Mouse (Mus musculus) CH12.LX (cell line): Measurements from ENCODE around the gene Mgll. TPM values are rescaled to one million over a fixed set of nuclear protein-coding genes. Genes with fewer than 3 reads are reported as not detected.

Experiments used
- DNase-seq: peaks from one replicate; pipeline ENCODE4 v3.0.0-alpha.2; 2013; ENCODE audit errors: extremely low read depth
- H3K27ac ChIP-seq: 2 replicates; pipeline ENCODE4 v1.5.1; 2012; ENCODE audit warnings: low read depth, mild to moderate bottlenecking, control low read depth, moderate library complexity; ENCODE audit not compliant: insufficient read depth
- H3K27me3 ChIP-seq: replicated peaks from 2 replicates; pipeline ENCODE3; 2012; ENCODE audit warnings: inconsistent platforms
- H3K36me3 ChIP-seq, 2 experiments: replicated peaks in 1 of 2; 2 replicates each; pipeline versions ENCODE3 to v1.6.1; 2012; ENCODE audit warnings: inconsistent platforms in 1 of 2, low read length in 1 of 2, mild to moderate bottlenecking in 1 of 2, mixed read lengths in 1 of 2, moderate library complexity in 1 of 2; ENCODE audit not compliant: control insufficient read depth in 1 of 2, insufficient read depth in 1 of 2
- H3K4me1 ChIP-seq, 2 experiments: 2 replicates each; pipeline ENCODE4 v1.6.1; 2012; ENCODE audit warnings: inconsistent platforms in 1 of 2, moderate library complexity in 1 of 2; ENCODE audit not compliant: insufficient read depth in 2 of 2, control insufficient read depth in 1 of 2
- H3K4me2 ChIP-seq: 2 replicates; pipeline ENCODE4 v1.6.1; 2012; ENCODE audit warnings: low read depth, mild to moderate bottlenecking, control low read depth; ENCODE audit not compliant: poor library complexity, insufficient read depth, severe bottlenecking
- H3K4me3 ChIP-seq, 3 experiments: fragments of 150-350 bp in 1 of 3; sonication (generic) in 1 of 3; replicated peaks in 1 of 3; 2 replicates each; pipeline versions ENCODE3 to v1.5.1; 2011 to 2012; ENCODE audit warnings: low read depth in 2 of 3, low read length in 2 of 3, mild to moderate bottlenecking in 2 of 3, moderate library complexity in 2 of 3, control low read depth in 1 of 3, improper control_type of control experiment in 1 of 3, inconsistent platforms in 1 of 3, mixed read lengths in 1 of 3; ENCODE audit not compliant: poor library complexity in 1 of 3
- H3K79me2 ChIP-seq: replicated peaks from 2 replicates; pipeline ENCODE4 v1.6.1; 2012; ENCODE audit warnings: mild to moderate bottlenecking, moderate library complexity; ENCODE audit not compliant: control insufficient read depth, poor library complexity, insufficient read depth, severe bottlenecking; ENCODE audit errors: extremely low read depth
- H3K9ac ChIP-seq: 2 replicates; pipeline ENCODE4 v1.6.1; 2012; ENCODE audit warnings: low read depth, mild to moderate bottlenecking, control low read depth, moderate library complexity; ENCODE audit not compliant: insufficient read depth
- H3K9me3 ChIP-seq: replicated peaks from 2 replicates; pipeline ENCODE3; 2012; ENCODE audit warnings: low read length, inconsistent platforms, mixed read lengths
- BHLHE40 ChIP-seq: IDR thresholded peaks from 2 replicates; pipeline ENCODE4 v1.6.1; 2011; ENCODE audit warnings: mild to moderate bottlenecking, low read depth, low read length, improper control_type of control experiment
- CHD1 ChIP-seq: IDR thresholded peaks from 2 replicates; pipeline ENCODE4 v1.6.1; 2012; ENCODE audit warnings: low read depth, low read length, improper control_type of control experiment, inconsistent platforms
- CTCF ChIP-seq, 2 experiments: IDR thresholded peaks in 1 of 2; conservative IDR thresholded peaks in 1 of 2; 2 replicates each; pipeline ENCODE4 v1.5.1; 2011 to 2012; ENCODE audit warnings: low read depth in 2 of 2, low read length in 2 of 2, improper control_type of control experiment in 1 of 2, inconsistent platforms in 1 of 2, mild to moderate bottlenecking in 1 of 2, moderate library complexity in 1 of 2
- E2F4 ChIP-seq: IDR thresholded peaks from 2 replicates; pipeline ENCODE4 v1.6.1; 2011; ENCODE audit warnings: low read depth, low read length, improper control_type of control experiment; ENCODE audit not compliant: insufficient replicate concordance
- ELF1 ChIP-seq: IDR thresholded peaks from 2 replicates; pipeline ENCODE4 v1.6.1; 2014; ENCODE audit warnings: low read depth, mild to moderate bottlenecking, inconsistent platforms, low read length, improper control_type of control experiment
- EP300 ChIP-seq: IDR thresholded peaks from 2 replicates; pipeline ENCODE4 v1.6.1; 2011; ENCODE audit warnings: low read length, improper control_type of control experiment
- GABPA ChIP-seq: IDR thresholded peaks from 2 replicates; pipeline ENCODE4 v1.6.1; 2012; ENCODE audit warnings: low read depth, low read length, improper control_type of control experiment, inconsistent platforms; ENCODE audit not compliant: insufficient replicate concordance
- HCFC1 ChIP-seq: IDR thresholded peaks from 2 replicates; pipeline ENCODE4 v1.6.1; 2012; ENCODE audit warnings: low read depth, mild to moderate bottlenecking, inconsistent platforms, low read length, improper control_type of control experiment
- KAT2A ChIP-seq: IDR thresholded peaks from 2 replicates; pipeline ENCODE4 v1.6.1; 2012; ENCODE audit warnings: low read length, improper control_type of control experiment, inconsistent platforms; ENCODE audit not compliant: insufficient replicate concordance
- MAFK ChIP-seq: IDR thresholded peaks from 2 replicates; pipeline ENCODE4 v1.6.1; 2011; ENCODE audit warnings: low read length, improper control_type of control experiment; ENCODE audit not compliant: insufficient replicate concordance
- MAX ChIP-seq: IDR thresholded peaks from 2 replicates; pipeline ENCODE4 v1.6.1; 2011; ENCODE audit warnings: low read length, improper control_type of control experiment
- MAZ ChIP-seq: IDR thresholded peaks from 2 replicates; pipeline ENCODE4 v1.6.1; 2012; ENCODE audit warnings: low read depth, mild to moderate bottlenecking, inconsistent platforms, low read length, improper control_type of control experiment, moderate library complexity
- MEF2A ChIP-seq: IDR thresholded peaks from 2 replicates; pipeline ENCODE4 v1.6.1; 2014; ENCODE audit warnings: low read depth, mild to moderate bottlenecking, inconsistent platforms, low read length, improper control_type of control experiment, borderline replicate concordance
- MXI1 ChIP-seq: IDR thresholded peaks from 2 replicates; pipeline ENCODE4 v1.6.1; 2011; ENCODE audit warnings: mild to moderate bottlenecking, low read depth, low read length, improper control_type of control experiment
- MYC ChIP-seq: IDR thresholded peaks from 2 replicates; pipeline ENCODE4 v1.6.1; 2011; ENCODE audit warnings: low read depth, mild to moderate bottlenecking, improper control_type of control experiment, low read length
- NRF1 ChIP-seq: IDR thresholded peaks from 2 replicates; pipeline ENCODE4 v1.6.1; 2014; ENCODE audit warnings: low read depth, mild to moderate bottlenecking, inconsistent platforms, low read length, improper control_type of control experiment, moderate library complexity
- PAX5 ChIP-seq: IDR thresholded peaks from 2 replicates; pipeline ENCODE4 v1.6.1; 2012; ENCODE audit warnings: low read length, inconsistent platforms, mixed read lengths
- POLR2A ChIP-seq: IDR thresholded peaks from 2 replicates; pipeline ENCODE4 v1.6.1; 2011; ENCODE audit warnings: low read depth, mild to moderate bottlenecking, improper control_type of control experiment, low read length
- POLR2AphosphoS2 ChIP-seq: IDR thresholded peaks from 2 replicates; pipeline ENCODE4 v1.6.1; 2011; ENCODE audit warnings: low read depth, low read length, improper control_type of control experiment
- RAD21 ChIP-seq: IDR thresholded peaks from 2 replicates; pipeline ENCODE4 v1.6.1; 2011; ENCODE audit warnings: low read depth, mild to moderate bottlenecking, low read length, improper control_type of control experiment, moderate library complexity
- RCOR1 ChIP-seq: conservative IDR thresholded peaks from 2 replicates; pipeline ENCODE4 v1.6.1; 2012; ENCODE audit warnings: low read depth, mild to moderate bottlenecking, inconsistent platforms, low read length, improper control_type of control experiment
- SIN3A ChIP-seq: IDR thresholded peaks from 2 replicates; pipeline ENCODE4 v1.6.1; 2012; ENCODE audit warnings: low read length, improper control_type of control experiment, inconsistent platforms
- SMC3 ChIP-seq: IDR thresholded peaks from 2 replicates; pipeline ENCODE4 v1.6.1; 2011; ENCODE audit warnings: low read depth, low read length, improper control_type of control experiment
- TBP ChIP-seq: conservative IDR thresholded peaks from 2 replicates; pipeline ENCODE4 v1.6.1; 2011; ENCODE audit warnings: low read depth, low read length, improper control_type of control experiment
- TCF12 ChIP-seq: IDR thresholded peaks from 2 replicates; pipeline ENCODE4 v1.6.1; 2014; ENCODE audit warnings: low read depth, mild to moderate bottlenecking, inconsistent platforms, low read length, improper control_type of control experiment
- UBTF ChIP-seq: IDR thresholded peaks from 2 replicates; pipeline ENCODE4 v1.6.1; 2012; ENCODE audit warnings: low read depth, mild to moderate bottlenecking, inconsistent platforms, low read length, improper control_type of control experiment, moderate library complexity
- ZC3H11A ChIP-seq: IDR thresholded peaks from 2 replicates; pipeline ENCODE4 v1.6.1; 2012; ENCODE audit warnings: low read depth, mild to moderate bottlenecking, inconsistent platforms, low read length, improper control_type of control experiment
- ZKSCAN1 ChIP-seq: IDR thresholded peaks from 2 replicates; pipeline ENCODE4 v1.6.1; 2012; ENCODE audit warnings: low read depth, inconsistent platforms, low read length, improper control_type of control experiment, borderline replicate concordance
- ZMIZ1 ChIP-seq: IDR thresholded peaks from 2 replicates; pipeline ENCODE4 v1.6.1; 2012; ENCODE audit warnings: low read depth, mild to moderate bottlenecking, inconsistent platforms, low read length, improper control_type of control experiment
- ZNF384 ChIP-seq: IDR thresholded peaks from 2 replicates; pipeline ENCODE4 v1.6.1; 2012; ENCODE audit warnings: low read depth, low read length, improper control_type of control experiment, inconsistent platforms
- dilution Hi-C: fragments of 300-500 bp; cut with MboI; formaldehyde crosslinking; loops from 2 replicates; pipeline ENCODE4 v1.14.3; 2020; ENCODE audit warnings: low sequenced_read_pairs; ENCODE audit not compliant: extremely low pct_unique_long_range_greater_than_20kb, extremely low pct_ligation_motif_present
- in situ Hi-C: fragments of 300-500 bp; cut with MboI; formaldehyde crosslinking; loops from 3 replicates; pipeline ENCODE4 v1.14.3; 2019; ENCODE audit warnings: low sequenced_read_pairs, low pct_ligation_motif_present, low pct_unique_long_range_greater_than_20kb, mixed read lengths
- polyA plus RNA-seq: library from polyadenylated mRNA; unstranded; fragments of >175 nt; gene quantifications from 2 replicates; pipeline ENCODE4 v1.2.1, GENCODE M21; 2012; ENCODE audit warnings: low read depth; ENCODE audit not compliant: insufficient read length
- total RNA-seq, 2 experiments: library from RNA; depleted of rRNA; stranded (reverse); fragments of 300-350 nt in 1 of 2; fragments of >200 nt in 1 of 2; gene quantifications; 2 replicates each; pipeline ENCODE4 v1.2.3; 2012 to 2014

The Mgll gene
- total and polyA plus RNA-seq, 3 experiments = 60.8 to 81.1 (median 76.5) TPM

GRCm38 (mm10) chr6:88847571-88847970 lies 123.4 kb downstream of the Mgll start:
- TF ChIP-seq ZMIZ1 (no peak), UBTF (no peak), MAFK (no peak), MYC (no peak), TBP (no peak), GABPA (no peak), RCOR1 (no peak), ZC3H11A (no peak), NRF1 (no peak), HCFC1 (no peak), CTCF (conservative IDR thresholded peaks at IDR 0.05 in 1 of 2, IDR thresholded peaks at IDR 0.05 in 1 of 2; ENCODE audit: low read depth in 2 of 2, low read length in 2 of 2) (no peak), TCF12 (no peak), KAT2A (no peak)
- H3K9me3 ChIP-seq = peaks cover 5% of the 10 kb centered on the region
- no peak overlapping the region for H3K9ac ChIP-seq
- no peak overlapping the region for H3K27ac ChIP-seq
- in situ Hi-C loops (loop anchor here (5.0 kb wide), 1 partner anchor 285 kb away; no protein-coding TSS in a partner anchor), dilution Hi-C loops (no loop called here)
- DNase-seq = no peak
- H3K4me3 ChIP-seq = no peak overlapping the region
- H3K4me1 ChIP-seq = peaks cover 13 to 18% of the 10 kb centered on the region in 2 experiments; a peak in 3 of 4 replicates
- H3K4me2 ChIP-seq = no peak overlapping the region
- no peaks in the 10 kb centered on the region for H3K79me2 ChIP-seq
- H3K36me3 ChIP-seq = no peaks in the 10 kb centered on the region
- peaks cover 3% of the 10 kb centered on the region for H3K27me3 ChIP-seq

GRCm38 (mm10) chr6:88849270-88849669 lies 125.1 kb downstream of the Mgll start:
- no peaks in the 10 kb centered on the region for H3K36me3 ChIP-seq
- dilution Hi-C loops = no loop called here
- H3K27me3 ChIP-seq = no peaks in the 10 kb centered on the region
- H3K79me2 ChIP-seq = no peaks in the 10 kb centered on the region
- DNase-seq = no peak
- in situ Hi-C loops = loop anchor here (5.0 kb wide), 1 partner anchor 287 kb away; no protein-coding TSS in a partner anchor
- H3K4me3 ChIP-seq = no peak overlapping the region
- H3K9me3 ChIP-seq = peaks cover 5% of the 10 kb centered on the region
- no peak for TF ChIP-seq ZKSCAN1
- TF ChIP-seq E2F4 = no peak
- no peak for TF ChIP-seq POLR2AphosphoS2
- peak; percentile 42; the same call in 1 of the 2 replicates for TF ChIP-seq ZC3H11A
- no peak for TF ChIP-seq EP300
- no peak for TF ChIP-seq ZNF384
- no peak for TF ChIP-seq HCFC1
- 0 out of 2 replicates have a peak, but pooled peaks have one; percentile 23 for TF ChIP-seq MAZ
- TF ChIP-seq MAFK = no peak
- TF ChIP-seq ELF1 = no peak
- no peak for TF ChIP-seq MAX
- TF ChIP-seq KAT2A = no peak
- TF ChIP-seq UBTF = no peak
- peak; percentile 72 for TF ChIP-seq RAD21
- TF ChIP-seq MEF2A = no peak
- TF ChIP-seq CTCF (conservative IDR thresholded peaks at IDR 0.05 in 1 of 2, IDR thresholded peaks at IDR 0.05 in 1 of 2; ENCODE audit: low read depth in 2 of 2, low read length in 2 of 2) = peak; percentile 39 to 76; a peak in 3 of 4 replicates
- no peak for TF ChIP-seq CHD1
- no peak for TF ChIP-seq SIN3A
- no peak for TF ChIP-seq POLR2A
- TF ChIP-seq RCOR1 = no peak
- no peak for TF ChIP-seq PAX5
- no peak for TF ChIP-seq MXI1
- TF ChIP-seq BHLHE40 = no peak
- TF ChIP-seq SMC3 = peak; percentile 79
- no peak for TF ChIP-seq MYC
- TF ChIP-seq, all 38 proteins: peak for 5
- H3K4me1 ChIP-seq = peaks cover 4 to 12% of the 10 kb centered on the region in 2 experiments; a peak in 3 of 4 replicates
- no peak overlapping the region for H3K4me2 ChIP-seq
- no peak overlapping the region for H3K9ac ChIP-seq
- H3K27ac ChIP-seq = no peak overlapping the region
